Mouse (Mus musculus) olfactory bulb, adult 2 months (tissue): ENCODE measurements around the gene Nmt1.

ENCODE experiments used
- CTCF ChIP-seq: fragments of 200-500 bp; IDR thresholded peaks from 2 replicates; pipeline ENCODE4 v1.5.1; 2012; ENCODE audit warnings: low read depth, mild to moderate bottlenecking, low read length, moderate library complexity; ENCODE audit not compliant: insufficient read depth
- POLR2A ChIP-seq: fragments of 200-500 bp; IDR thresholded peaks from 2 replicates; pipeline ENCODE4 v1.6.1; 2012; ENCODE audit warnings: mild to moderate bottlenecking, low read depth, low read length, moderate library complexity; ENCODE audit not compliant: insufficient read depth

GRCm38 (mm10) chr11:103038037-103038436 lies 10.0 kb downstream of the Nmt1 start:
- TF ChIP-seq CTCF (no peak), POLR2A (no peak)
